Mouse (Mus musculus) bone marrow macrophage, adult 2 months (primary cell): ENCODE results near the gene A930009A15Rik.

ENCODE experiments used
- CTCF ChIP-seq: IDR thresholded peaks from 2 replicates; pipeline ENCODE4 v1.5.1; 2012; ENCODE audit warnings: low read depth, mild to moderate bottlenecking, low read length, moderate library complexity
- POLR2A ChIP-seq: IDR thresholded peaks from 2 replicates; pipeline ENCODE4 v1.6.1; 2012; ENCODE audit warnings: mild to moderate bottlenecking, low read depth, low read length, borderline replicate concordance

- TF ChIP-seq CTCF: no peak
- no peak for TF ChIP-seq POLR2A
Measured at GRCm38 (mm10) chr10:115623956-115624671, 54.3 kb downstream of the A930009A15Rik start.
